Mouse (Mus musculus): ENCODE measurements around the gene Prss28. TPM values are rescaled to one million over a fixed set of nuclear protein-coding genes. Genes with fewer than 3 reads are reported as not detected.
A peak's percentile ranks its signal among the peaks of the same experiment; 100 is the strongest.

Gene Prss28
- not detected in 2 replicates for polyA plus RNA-seq (2012; rRNA removed)

GRCm38 (mm10) chr17:25308346-25308745 is at the start of gene Prss28:
Gene Prss28 (plus strand): TSS chr17:25308646.
- DNase-seq (ENCODE audit: low read depth, low spot score): no peak
- 52% methylated on average over 4 of the region's 4 CpGs for WGBS

- no peak for DNase-seq (ENCODE audit: low read depth, low spot score)
- WGBS: 48% methylated on average over 3 of the region's 3 CpGs
Observed at GRCm38 (mm10) chr17:25264453-25264852, 44.0 kb upstream of the Prss28 start.

- WGBS: 43% methylated on average over 2 of the region's 2 CpGs
- no peak for DNase-seq (ENCODE audit: low read depth, low spot score)
Observed at GRCm38 (mm10) chr17:25270795-25271335, 37.6 kb upstream of the Prss28 start.

- no peak for DNase-seq (ENCODE audit: low read depth, low spot score)
- under 1% methylated on average over 10 of the region's 10 CpGs for WGBS
Observed at GRCm38 (mm10) chr17:25272326-25272725, 36.1 kb upstream of the Prss28 start.

GRCm38 (mm10) chr17:25272951-25273705 is 35.3 kb upstream of the Prss28 start:
- DNase-seq (ENCODE audit: low read depth, low spot score): peak; percentile 67
- WGBS: under 1% methylated on average over 86 of the region's 92 CpGs

GRCm38 (mm10) chr17:25273706-25274501 is 34.5 kb upstream of the Prss28 start:
- under 1% methylated on average over 45 of the region's 45 CpGs for WGBS
- peak; percentile 96 for DNase-seq (ENCODE audit: low read depth, low spot score)

GRCm38 (mm10) chr17:25274571-25275346 is 33.7 kb upstream of the Prss28 start, which contains the start of gene Ube2i:
Gene Ube2i (minus strand): TSS chr17:25274622.
- WGBS: 90% methylated on average over 9 of the region's 9 CpGs

GRCm38 (mm10) chr17:25275833-25276232 is 32.6 kb upstream of the Prss28 start:
- DNase-seq (ENCODE audit: low read depth, low spot score): no peak
- WGBS: 95% methylated on average over 3 of the region's 3 CpGs

More at GRCm38 (mm10) chr17:25274571-25275346, 33.7 kb upstream of the Prss28 start, which contains the start of gene Ube2i:
- DNase-seq (ENCODE audit: low read depth, low spot score): no peak

- WGBS: 10% methylated on average over 11 of the region's 11 CpGs
- DNase-seq (ENCODE audit: low read depth, low spot score): peak; percentile 90
Observed at GRCm38 (mm10) chr17:25282133-25282532, 26.3 kb upstream of the Prss28 start.

- 16% methylated on average over 3 of the region's 3 CpGs for WGBS
- DNase-seq (ENCODE audit: low read depth, low spot score): peak; percentile 76
Observed at GRCm38 (mm10) chr17:25285033-25285432, 23.4 kb upstream of the Prss28 start.

GRCm38 (mm10) chr17:25288842-25289241 is 19.6 kb upstream of the Prss28 start:
- DNase-seq (ENCODE audit: low read depth, low spot score): no peak

GRCm38 (mm10) chr17:25290411-25290810 is 18.0 kb upstream of the Prss28 start:
- 28% methylated on average over 4 of the region's 4 CpGs for WGBS
- no peak for DNase-seq (ENCODE audit: low read depth, low spot score)

More at GRCm38 (mm10) chr17:25288842-25289241, 19.6 kb upstream of the Prss28 start:
- 9% methylated on average over 4 of the region's 4 CpGs for WGBS

- no peak for DNase-seq (ENCODE audit: low read depth, low spot score)
- 64% methylated on average over 5 of the region's 5 CpGs for WGBS
Observed at GRCm38 (mm10) chr17:25293495-25293894, 15.0 kb upstream of the Prss28 start.

GRCm38 (mm10) chr17:25294111-25294510 is 14.3 kb upstream of the Prss28 start:
- WGBS: 54% methylated on average over 1 of the region's 1 CpGs
- DNase-seq (ENCODE audit: low read depth, low spot score): no peak

GRCm38 (mm10) chr17:25298094-25298493 is 10.4 kb upstream of the Prss28 start, which contains the start of gene Prss34:
Gene Prss34 (plus strand): TSS chr17:25298394.
- WGBS: 79% methylated on average over 5 of the region's 5 CpGs

GRCm38 (mm10) chr17:25318354-25318753 is 9.9 kb downstream of the Prss28 start, which contains the start of gene Prss29:
Gene Prss29 (plus strand): TSS chr17:25318654.
- DNase-seq (ENCODE audit: low read depth, low spot score): no peak
- WGBS: 64% methylated on average over 5 of the region's 5 CpGs

More at GRCm38 (mm10) chr17:25298094-25298493, 10.4 kb upstream of the Prss28 start, which contains the start of gene Prss34:
- DNase-seq (ENCODE audit: low read depth, low spot score): no peak

- no peak for DNase-seq (ENCODE audit: low read depth, low spot score)
- WGBS: 85% methylated on average over 8 of the region's 8 CpGs
Observed at GRCm38 (mm10) chr17:25320819-25321218, 12.4 kb downstream of the Prss28 start.

- 8% methylated on average over 2 of the region's 2 CpGs for WGBS
- no peak for DNase-seq (ENCODE audit: low read depth, low spot score)
Observed at GRCm38 (mm10) chr17:25322930-25323329, 14.5 kb downstream of the Prss28 start.

GRCm38 (mm10) chr17:25332321-25332720 is 23.9 kb downstream of the Prss28 start:
- WGBS: 57% methylated on average over 9 of the region's 9 CpGs
- no peak for DNase-seq (ENCODE audit: low read depth, low spot score)

All from large intestine, adult 2 months (tissue).